ENCODE assay signal across 13 mouse cellular contexts in genomic region chr10:34186571-34187260, GRCm38 (mm10). TPM values are rescaled to one million over a fixed set of nuclear protein-coding genes. Genes with fewer than 3 reads are reported as not detected.
A peak's percentile ranks its signal among the peaks of the same experiment; 100 is the strongest.
DNase-seq lines count a peak whose midpoint lies in the region; ATAC-seq and TF ChIP-seq lines count a peak whose summit lies in the region.
"Had no signal": no experiment of that assay in that cellular context is flagged by ENCODE, and none has a peak within 500 bp of the region (broad histone marks: within the 10 kb centered on the region; RNA-seq: fewer than 3 reads in every experiment).

No protein-coding gene starts in this region.

- H3K27ac ChIP-seq in liver, postnatal 0 days (ENCODE audit: low read depth), result no peak overlapping the region
- H3K27ac ChIP-seq in liver, embryonic 11.5 days (ENCODE audit: low read depth, low read length), result no peak overlapping the region
- H3K27ac ChIP-seq in embryonic fibroblast, embryonic 13.5 days (ENCODE audit: insufficient read depth, low read length), result peak overlapping the region; percentile 71
- peak overlapping the region; percentile 45; the same call in 1 of the 2 replicates for H3K27ac ChIP-seq in stomach, postnatal 0 days (replicated peaks)
- H3K27ac ChIP-seq: forebrain, embryonic 15.5 days had no signal

- 0 out of 2 replicates have a peak overlapping the region, but pooled peaks have one; percentile 9 for H3K4me2 ChIP-seq in liver, postnatal 0 days (ENCODE audit: low read depth, low read length)
- H3K4me2 ChIP-seq in liver, embryonic 11.5 days, result no peak overlapping the region
- H3K4me2 ChIP-seq in stomach, postnatal 0 days (replicated peaks; ENCODE audit: low read depth), result peak overlapping the region; percentile 20
- H3K4me2 ChIP-seq: forebrain, embryonic 15.5 days had no signal

- no peaks in the 10 kb centered on the region for H3K36me3 ChIP-seq in liver, postnatal 0 days (replicated peaks; ENCODE audit: insufficient read depth, low read length)
- H3K36me3 ChIP-seq in liver, embryonic 11.5 days (ENCODE audit: control insufficient read depth, insufficient read depth, low read length), result no peaks in the 10 kb centered on the region; the same call in 1 of the 2 replicates
- no peaks in the 10 kb centered on the region for H3K36me3 ChIP-seq in stomach, postnatal 0 days (ENCODE audit: control insufficient read depth, insufficient read depth, low read length)
- H3K36me3 ChIP-seq: forebrain, embryonic 15.5 days had no signal

- no peak for TF ChIP-seq CTCF in liver, postnatal 0 days (IDR thresholded peaks at IDR 0.05; ENCODE audit: low read depth)
- TF ChIP-seq CTCF in embryonic fibroblast, embryonic 13.5 days (IDR thresholded peaks at IDR 0.05; ENCODE audit: borderline replicate concordance, insufficient read depth, low read length), result no peak
- TF ChIP-seq CTCF in stomach, postnatal 0 days (IDR thresholded peaks at IDR 0.05; ENCODE audit: low read depth), result no peak

- TF ChIP-seq POLR2A in embryonic fibroblast, embryonic 13.5 days (IDR thresholded peaks at IDR 0.05; ENCODE audit: low read depth, low read length), result no peak

- peak; percentile 86 for DNase-seq in heart, adult 11 months
- no peak for DNase-seq in heart, postnatal 4 days
- no peak for DNase-seq in liver, postnatal 0 days
- DNase-seq in liver, embryonic 11.5 days (ENCODE audit: low spot score), result no peak
- no peak for DNase-seq in stomach, postnatal 0 days (ENCODE audit: low spot score)
- DNase-seq in lung, postnatal 25 days (ENCODE audit: low spot score), result no peak
- no peak for DNase-seq in cerebellum, postnatal 10 days
- DNase-seq: adrenal gland, postnatal 36 days; cerebellum, postnatal 25 days; kidney, adult 2 months had no signal

- WGBS in liver, postnatal 0 days (ENCODE audit: insufficient replicate concordance), result 75% methylated on average over 10 of the region's 10 CpGs
- 74% methylated on average over 10 of the region's 10 CpGs for WGBS in liver, embryonic 11.5 days
- WGBS in stomach, postnatal 0 days, result 43% methylated on average over 10 of the region's 10 CpGs

- H3K9me3 ChIP-seq in liver, postnatal 0 days (ENCODE audit: low read length), result no peaks in the 10 kb centered on the region
- H3K9me3 ChIP-seq in liver, embryonic 11.5 days (ENCODE audit: control insufficient read depth, low read length), result no peaks in the 10 kb centered on the region
- no peaks in the 10 kb centered on the region for H3K9me3 ChIP-seq in stomach, postnatal 0 days (ENCODE audit: control insufficient read depth, low read length)
- H3K9me3 ChIP-seq: forebrain, embryonic 15.5 days had no signal

- no peak overlapping the region for H3K9ac ChIP-seq in liver, postnatal 0 days (replicated peaks)
- no peak overlapping the region for H3K9ac ChIP-seq in liver, embryonic 11.5 days (ENCODE audit: low read depth, low read length)
- no peak overlapping the region for H3K9ac ChIP-seq in stomach, postnatal 0 days (ENCODE audit: low read length)
- H3K9ac ChIP-seq: forebrain, embryonic 15.5 days had no signal

- H3K4me3 ChIP-seq in liver, postnatal 0 days (ENCODE audit: low read depth, low read length), result no peak overlapping the region
- H3K4me3 ChIP-seq in liver, embryonic 11.5 days (ENCODE audit: low read depth, low read length), result no peak overlapping the region
- no peak overlapping the region for H3K4me3 ChIP-seq in embryonic fibroblast, embryonic 13.5 days (ENCODE audit: insufficient read depth, low read length)
- peak overlapping the region; percentile 12; the same call in 1 of the 2 replicates for H3K4me3 ChIP-seq in stomach, postnatal 0 days (ENCODE audit: low read depth, low read length)
- H3K4me3 ChIP-seq: forebrain, embryonic 15.5 days had no signal

- no peak for ATAC-seq in liver, postnatal 0 days
- no peak for ATAC-seq in liver, embryonic 11.5 days (replicated peaks; ENCODE audit: low FRiP score)
- no peak for ATAC-seq in stomach, postnatal 0 days (ENCODE audit: low FRiP score, low TSS enrichment)
- ATAC-seq: forebrain, embryonic 15.5 days had no signal

- no peaks in the 10 kb centered on the region for H3K27me3 ChIP-seq in liver, postnatal 0 days (ENCODE audit: insufficient read depth, low read length)
- H3K27me3 ChIP-seq in liver, embryonic 11.5 days (replicated peaks; ENCODE audit: control insufficient read depth, insufficient read depth, low read length), result no peaks in the 10 kb centered on the region
- H3K27me3 ChIP-seq in stomach, postnatal 0 days (ENCODE audit: control insufficient read depth, insufficient read depth, low read length), result no peaks in the 10 kb centered on the region
- H3K27me3 ChIP-seq: forebrain, embryonic 15.5 days had no signal

- TF ChIP-seq EP300 in liver, postnatal 0 days (IDR thresholded peaks at IDR 0.05; ENCODE audit: low read depth), result no peak
- no peak for TF ChIP-seq EP300 in stomach, postnatal 0 days (optimal IDR thresholded peaks at IDR 0.05)

- peaks cover 2% of the 10 kb centered on the region; the same call in 1 of the 2 replicates for H3K4me1 ChIP-seq in liver, postnatal 0 days (ENCODE audit: insufficient read depth)
- no peaks in the 10 kb centered on the region for H3K4me1 ChIP-seq in liver, embryonic 11.5 days (replicated peaks; ENCODE audit: control insufficient read depth, insufficient read depth, low read length)
- H3K4me1 ChIP-seq in embryonic fibroblast, embryonic 13.5 days (ENCODE audit: control insufficient read depth, insufficient read depth, low read length), result peaks cover 21% of the 10 kb centered on the region
- H3K4me1 ChIP-seq in stomach, postnatal 0 days (replicated peaks; ENCODE audit: control insufficient read depth, insufficient read depth), result peaks cover 2% of the 10 kb centered on the region; the same call in 1 of the 2 replicates
- H3K4me1 ChIP-seq: forebrain, embryonic 15.5 days had no signal

RNA-seq across cellular contexts. Expression of gene Dse, which starts 20.8 kb away (rescaled TPM):
- 10 to 100 TPM; 10.3 to 10.6 TPM for total RNA-seq in heart, postnatal 4 days (2021)
- 5.6 and 5.8 TPM in 2 replicates for polyA plus RNA-seq in liver, postnatal 0 days (2015; fragmentation: Nextera tagmentation; extraction: Ambion mirVana)
- polyA plus RNA-seq in liver, embryonic 11.5 days (2014; fragmentation: Nextera tagmentation; extraction: Ambion mirVana), result 14.9 and 16.8 TPM in 2 replicates
- 77.3 and 81.1 TPM in 2 replicates for polyA plus RNA-seq in embryonic fibroblast, embryonic 13.5 days (2011; ENCODE audit: insufficient read length, low read depth, missing spikeins)
- polyA plus RNA-seq in stomach, postnatal 0 days (2015; fragmentation: Nextera tagmentation; extraction: Ambion mirVana), result 7.5 and 8.3 TPM in 2 replicates

RNA-seq across cellular contexts. Expression of gene Calhm6, which starts 58.9 kb away (rescaled TPM):
- total RNA-seq in heart, postnatal 4 days (2021), result under 1 TPM in 1 of 2 experiments, not detected in 1; 0.33 TPM
- polyA plus RNA-seq in liver, postnatal 0 days (2015; fragmentation: Nextera tagmentation; extraction: Ambion mirVana), result 3.9 and 4.1 TPM in 2 replicates
- 1.4 and 1.5 TPM in 2 replicates for polyA plus RNA-seq in liver, embryonic 11.5 days (2014; fragmentation: Nextera tagmentation; extraction: Ambion mirVana)
- not detected in 2 replicates for polyA plus RNA-seq in embryonic fibroblast, embryonic 13.5 days (2011; ENCODE audit: insufficient read length, low read depth, missing spikeins)
- 0.74 and 1.1 TPM in 2 replicates for polyA plus RNA-seq in stomach, postnatal 0 days (2015; fragmentation: Nextera tagmentation; extraction: Ambion mirVana)
- total RNA-seq: layer of hippocampus, postnatal 10 days had no signal

Comparison
In these comparisons a context has a peak if more than half of its experiments do, and no peak if none do; other contexts are left out.
1. H3K27ac ChIP-seq: peak in embryonic fibroblast, embryonic 13.5 days (single experiment) and stomach, postnatal 0 days (single experiment); none in liver, postnatal 0 days (single experiment) and liver, embryonic 11.5 days (single experiment).